Mouse (Mus musculus) heart, adult 2 months (tissue): ENCODE data around the gene Gxylt2. TPM values are rescaled to one million over a fixed set of nuclear protein-coding genes. Genes with fewer than 3 reads are reported as not detected.
A peak's percentile ranks its signal among the peaks of the same experiment; 100 is the strongest.

Experiments
- DNase-seq, 2 experiments: peaks; one replicate each; pipeline ENCODE4 v3.0.0; 2021
- H3K27ac ChIP-seq: fragments of 200-600 bp; 2 replicates; pipeline ENCODE4 v1.8.1; 2022
- H3K27me3 ChIP-seq: fragments of 200-500 bp; 2 replicates; pipeline ENCODE4 v1.6.1; 2012; ENCODE audit warnings: mild to moderate bottlenecking, low read length, inconsistent platforms, mixed read lengths; ENCODE audit not compliant: control insufficient read depth, insufficient read depth
- H3K36me3 ChIP-seq: fragments of 200-500 bp; 2 replicates; pipeline ENCODE4 v1.6.1; 2012; ENCODE audit warnings: low read length, inconsistent platforms; ENCODE audit not compliant: control insufficient read depth, insufficient read depth
- H3K4me1 ChIP-seq: fragments of 200-500 bp; 2 replicates; pipeline ENCODE4 v1.6.1; 2011; ENCODE audit warnings: low read length; ENCODE audit not compliant: control insufficient read depth, insufficient read depth
- H3K4me3 ChIP-seq: fragments of 200-600 bp; 2 replicates; pipeline ENCODE4 v1.8.1; 2022
- H3K79me2 ChIP-seq: fragments of 200-500 bp; replicated peaks from 2 replicates; pipeline ENCODE4 v1.6.1; 2012; ENCODE audit warnings: mild to moderate bottlenecking, inconsistent platforms, low read length, moderate library complexity, mixed read lengths; ENCODE audit not compliant: control insufficient read depth, insufficient read depth
- H3K9ac ChIP-seq: fragments of 200-500 bp; 2 replicates; pipeline ENCODE4 v1.6.1; 2012; ENCODE audit warnings: low read depth, mild to moderate bottlenecking, control low read depth, inconsistent platforms, low read length, mixed read lengths
- CTCF ChIP-seq: fragments of 200-600 bp; IDR thresholded peaks from 2 replicates; pipeline ENCODE4 v1.8.1; 2022; ENCODE audit warnings: antibody characterized with exemption, mild to moderate bottlenecking, moderate library complexity
- EP300 ChIP-seq: fragments of 200-500 bp; IDR thresholded peaks from 2 replicates; pipeline ENCODE4 v1.6.1; 2011; ENCODE audit warnings: low read depth, low read length, control low read depth; ENCODE audit not compliant: insufficient read depth
- POLR2A ChIP-seq: fragments of 200-500 bp; IDR thresholded peaks from 2 replicates; pipeline ENCODE4 v1.6.1; 2011; ENCODE audit warnings: mild to moderate bottlenecking, low read depth, low read length, control low read depth; ENCODE audit not compliant: insufficient read depth
- WGBS: fragments of 180-500 bp; shearing (Covaris S2); methylation state at CpG from one replicate; pipeline ENCODE4 v1.1.7; 2018; 5-methylcytosine and 5-hydroxymethylcytosine counted together
- intact Hi-C: fragments of 180-260 bp; cut with DNase I; formaldehyde crosslinking; loops from one replicate; pipeline ENCODE4 v1.15.1; 2025
- polyA plus RNA-seq: library from polyadenylated mRNA; depleted of rRNA; stranded (reverse); fragments of >200 nt; gene quantifications from 2 replicates; pipeline ENCODE4 v1.2.3, GENCODE M21; 2012
- total RNA-seq, 2 experiments: library from RNA; stranded (reverse); gene quantifications; 2 replicates each; pipeline ENCODE4 v1.2.3; 2021

Gxylt2 gene
- total and polyA plus RNA-seq, 3 experiments: 2.0 to 3.1 (median 2.2) TPM

- DNase-seq: no peak
- WGBS: 78% methylated on average over 10 of the region's 10 CpGs
- H3K27ac ChIP-seq: no peak overlapping the region
- no peak for TF ChIP-seq EP300
- no peak for TF ChIP-seq POLR2A
- no peak for TF ChIP-seq CTCF
- peaks cover 1% of the 10 kb centered on the region; the same call in 1 of the 2 replicates for H3K4me1 ChIP-seq
- no peaks in the 10 kb centered on the region for H3K79me2 ChIP-seq
- intact Hi-C loops: no loop called here
- no peak overlapping the region for H3K4me3 ChIP-seq
- H3K36me3 ChIP-seq: no peaks in the 10 kb centered on the region
- H3K27me3 ChIP-seq: no peaks in the 10 kb centered on the region
- no peak overlapping the region for H3K9ac ChIP-seq
These were observed 28.7 kb downstream of the Gxylt2 start for GRCm38 (mm10) chr6:100733218-100733617.

- Histone ChIP-seq H3K27ac (no peak overlapping the region), H3K36me3 (no peaks in the 10 kb centered on the region), H3K79me2 (no peaks in the 10 kb centered on the region), H3K27me3 (no peaks in the 10 kb centered on the region), H3K4me1 (peaks cover 1% of the 10 kb centered on the region; the same call in 1 of the 2 replicates), H3K9ac (no peak overlapping the region), H3K4me3 (no peak overlapping the region)
- TF ChIP-seq POLR2A (no peak), EP300 (no peak), CTCF (no peak)
- 55% methylated on average over 6 of the region's 6 CpGs for WGBS
- intact Hi-C loops: no loop called here
- peak in 1 of 2 experiments; percentile 49 for DNase-seq
These were observed 29.8 kb downstream of the Gxylt2 start for GRCm38 (mm10) chr6:100734321-100734720.

GRCm38 (mm10) chr6:100758431-100759208 lies 54.1 kb downstream of the Gxylt2 start:
- Histone ChIP-seq H3K79me2 (no peaks in the 10 kb centered on the region), H3K4me3 (no peak overlapping the region), H3K27ac (no peak overlapping the region), H3K9ac (no peak overlapping the region), H3K4me1 (no peaks in the 10 kb centered on the region), H3K27me3 (no peaks in the 10 kb centered on the region), H3K36me3 (no peaks in the 10 kb centered on the region)
- 68% methylated on average over 4 of the region's 4 CpGs for WGBS
- intact Hi-C loops: no loop called here
- DNase-seq: no peak
- no peak for TF ChIP-seq POLR2A
- TF ChIP-seq CTCF: no peak
- no peak for TF ChIP-seq EP300

GRCm38 (mm10) chr6:100767756-100768155 lies 63.2 kb downstream of the Gxylt2 start:
- DNase-seq: no peak
- Histone ChIP-seq H3K27ac (no peak overlapping the region), H3K9ac (no peak overlapping the region), H3K36me3 (no peaks in the 10 kb centered on the region), H3K4me3 (no peak overlapping the region), H3K27me3 (no peaks in the 10 kb centered on the region), H3K79me2 (no peaks in the 10 kb centered on the region), H3K4me1 (no peaks in the 10 kb centered on the region)
- 84% methylated on average over 4 of the region's 4 CpGs for WGBS
- intact Hi-C loops: loop anchor here (10.0 kb wide), 1 partner anchor 107 kb away; no protein-coding TSS in a partner anchor
- TF ChIP-seq EP300 (no peak), CTCF (no peak), POLR2A (no peak)

GRCm38 (mm10) chr6:100775923-100776505 lies 71.5 kb downstream of the Gxylt2 start:
- TF ChIP-seq CTCF: no peak
- TF ChIP-seq POLR2A: no peak
- TF ChIP-seq EP300: no peak
- H3K4me3 ChIP-seq: no peak overlapping the region
- H3K9ac ChIP-seq: no peak overlapping the region
- no peak overlapping the region for H3K27ac ChIP-seq
- H3K4me1 ChIP-seq: no peaks in the 10 kb centered on the region; the same call in 1 of the 2 replicates
- no peaks in the 10 kb centered on the region for H3K36me3 ChIP-seq
- no peaks in the 10 kb centered on the region for H3K79me2 ChIP-seq
- DNase-seq: peak in 1 of 2 experiments; percentile 38
- intact Hi-C loops: no loop called here
- H3K27me3 ChIP-seq: no peaks in the 10 kb centered on the region
- 59% methylated on average over 15 of the region's 15 CpGs for WGBS

DNA sequence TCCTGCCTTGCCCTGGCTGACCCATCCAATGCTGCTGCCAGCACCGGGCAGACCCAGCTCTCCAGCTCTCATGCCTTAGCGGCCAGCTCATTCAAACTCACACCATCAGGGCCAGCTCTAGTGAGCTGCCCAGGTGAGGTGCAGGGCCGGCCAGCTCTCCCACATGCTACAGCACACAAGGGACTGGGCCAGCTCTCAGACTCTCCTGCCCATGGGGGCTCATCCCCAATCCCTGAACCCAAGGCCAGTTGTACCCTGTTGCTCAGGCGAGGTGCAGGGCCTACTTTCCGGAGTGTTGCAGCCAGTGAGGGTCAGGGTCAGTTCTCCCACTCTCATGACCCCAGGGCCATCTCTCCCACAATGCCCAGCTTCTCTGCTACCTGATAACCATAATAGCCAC lies 74.1 kb downstream of the Gxylt2 start:
- Histone ChIP-seq H3K4me3 (no peak overlapping the region), H3K27ac (no peak overlapping the region), H3K4me1 (no peaks in the 10 kb centered on the region; the same call in 1 of the 2 replicates), H3K9ac (no peak overlapping the region), H3K36me3 (no peaks in the 10 kb centered on the region), H3K27me3 (no peaks in the 10 kb centered on the region), H3K79me2 (no peaks in the 10 kb centered on the region)
- DNase-seq: no peak
- TF ChIP-seq CTCF: no peak
- TF ChIP-seq EP300: no peak
- TF ChIP-seq POLR2A: no peak
- intact Hi-C loops: no loop called here
- 86% methylated on average over 5 of the region's 5 CpGs for WGBS
